Mouse (Mus musculus): ENCODE measurements around the gene Rnpep. TPM values are rescaled to one million over a fixed set of nuclear protein-coding genes. Genes with fewer than 3 reads are reported as not detected.

Rnpep gene
- polyA plus RNA-seq, 1 experiment from 2014 or later, result 57.1 TPM

DNA sequence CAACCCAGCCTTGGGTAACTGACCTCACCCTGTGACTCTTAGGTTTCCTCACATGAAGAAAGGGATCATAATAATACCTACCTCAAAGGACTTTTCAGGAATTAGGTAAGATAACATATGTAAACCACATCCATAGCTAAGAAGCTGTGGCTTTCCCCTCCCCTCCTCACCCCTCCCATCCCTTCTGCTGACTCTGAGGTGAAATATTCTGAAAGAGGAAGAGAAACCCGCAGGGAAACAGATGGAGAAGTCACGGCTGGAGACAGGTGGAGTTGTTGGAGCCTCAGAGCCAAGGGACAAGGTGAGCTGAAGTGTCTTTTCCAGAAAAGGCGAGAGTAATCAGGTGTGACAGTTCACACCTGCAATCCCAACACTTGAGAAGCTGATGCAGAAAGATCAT, 59.7 kb downstream of the Rnpep start:
- no peaks in the 10 kb centered on the region for H3K4me1 ChIP-seq (ENCODE audit: control insufficient read depth, insufficient read depth, low read length)
- no peak overlapping the region for H3K4me3 ChIP-seq (ENCODE audit: low read length)
- ATAC-seq (replicated peaks; ENCODE audit: extremely low read depth, insufficient read depth, low FRiP score), result no peak
- H3K27ac ChIP-seq (ENCODE audit: low read length), result no peak overlapping the region
- H3K9ac ChIP-seq (ENCODE audit: low read length), result no peak overlapping the region
- H3K9me3 ChIP-seq (replicated peaks; ENCODE audit: control insufficient read depth, low read length), result no peaks in the 10 kb centered on the region
- 69% methylated on average over 3 of the region's 3 CpGs for WGBS
- no peak overlapping the region for H3K4me2 ChIP-seq (ENCODE audit: low read depth, low read length)
- peaks cover 2% of the 10 kb centered on the region for H3K27me3 ChIP-seq (ENCODE audit: control insufficient read depth, insufficient read depth, low read length)
- H3K36me3 ChIP-seq (ENCODE audit: control insufficient read depth, insufficient read depth), result no peaks in the 10 kb centered on the region

DNA sequence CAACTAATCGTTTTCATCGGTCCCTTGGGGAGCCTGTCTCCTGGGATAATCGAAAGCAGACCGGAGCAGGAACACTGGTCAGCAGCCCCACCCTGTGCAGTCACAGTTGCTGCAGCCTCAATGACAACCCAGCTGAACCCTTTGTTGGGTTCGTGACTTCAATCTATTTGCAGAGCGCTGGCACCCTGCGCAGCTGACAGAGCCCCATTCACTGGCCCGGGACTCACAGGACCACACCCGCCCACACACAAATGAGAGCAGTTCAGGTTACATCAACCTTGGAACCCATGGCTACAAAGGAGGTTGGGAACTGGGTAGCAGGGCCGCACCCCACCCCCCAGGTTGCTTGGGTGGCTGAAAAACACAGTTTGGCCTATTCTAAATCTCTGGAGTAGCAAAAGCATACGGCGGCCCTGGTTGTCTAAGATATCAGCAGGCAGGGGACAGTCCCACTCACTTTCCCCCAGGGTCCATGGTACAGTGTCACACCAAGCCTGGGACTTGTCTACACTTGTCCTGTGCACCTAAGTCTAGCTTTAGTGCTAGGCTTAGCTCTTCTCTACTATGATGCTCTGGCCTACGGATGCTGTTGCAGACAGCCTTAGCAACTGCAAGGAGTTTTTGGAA, 66.2 kb downstream of the Rnpep start:
- Histone ChIP-seq H3K36me3 (ENCODE audit: control insufficient read depth, insufficient read depth) (no peaks in the 10 kb centered on the region), H3K9ac (ENCODE audit: low read length) (no peak overlapping the region), H3K4me2 (ENCODE audit: low read depth, low read length) (no peak overlapping the region), H3K9me3 (replicated peaks; ENCODE audit: control insufficient read depth, low read length) (no peaks in the 10 kb centered on the region), H3K4me3 (ENCODE audit: low read length) (no peak overlapping the region), H3K27me3 (ENCODE audit: control insufficient read depth, insufficient read depth, low read length) (no peaks in the 10 kb centered on the region), H3K27ac (ENCODE audit: low read length) (no peak overlapping the region), H3K4me1 (ENCODE audit: control insufficient read depth, insufficient read depth, low read length) (no peaks in the 10 kb centered on the region)
- ATAC-seq (replicated peaks; ENCODE audit: extremely low read depth, insufficient read depth, low FRiP score), result no peak
- WGBS, result 67% methylated on average over 13 of the region's 13 CpGs

DNA sequence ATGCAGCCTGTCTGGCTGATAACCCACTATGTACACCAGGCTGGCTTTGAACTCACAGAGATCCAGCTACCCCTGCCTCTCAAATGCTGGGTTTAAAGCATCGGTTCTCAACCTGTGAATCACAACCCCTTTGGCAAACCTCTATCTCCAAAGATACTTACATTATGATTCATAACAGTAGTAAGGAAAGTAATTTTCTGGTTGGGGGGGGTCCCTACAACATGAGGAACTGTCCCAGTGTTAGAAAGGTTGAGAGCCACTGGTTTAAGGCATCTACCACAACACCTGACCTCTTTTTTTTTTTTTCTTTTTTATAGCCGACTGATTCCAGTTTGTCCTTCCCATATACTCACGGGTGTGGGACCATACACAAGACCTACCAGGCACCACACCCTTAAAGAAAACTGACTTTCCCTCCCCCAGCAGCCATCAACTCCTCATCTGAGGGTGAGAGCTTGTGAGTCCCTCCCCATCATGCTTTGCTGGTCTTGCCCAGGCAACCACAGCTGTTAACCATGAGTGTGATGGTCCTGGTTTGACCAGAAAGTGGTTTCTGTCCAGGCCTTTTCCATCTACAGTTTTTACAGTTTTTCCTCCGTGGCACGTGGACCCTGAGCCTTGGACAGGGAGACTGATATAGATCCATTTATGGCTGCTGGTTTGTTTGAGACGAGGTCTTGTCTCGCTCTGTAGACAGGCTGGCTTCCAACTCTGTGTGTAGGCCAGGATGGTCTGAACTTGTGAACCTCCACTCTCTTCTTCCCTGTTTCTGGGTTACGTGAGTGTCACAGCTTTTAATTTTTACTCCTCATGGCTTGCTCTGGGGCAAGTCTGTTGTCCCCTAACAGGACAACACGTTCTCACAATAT, 69.9 kb downstream of the Rnpep start:
- 83% methylated on average over 9 of the region's 9 CpGs for WGBS
- Histone ChIP-seq H3K4me2 (ENCODE audit: low read depth, low read length) (no peak overlapping the region), H3K36me3 (ENCODE audit: control insufficient read depth, insufficient read depth) (no peaks in the 10 kb centered on the region), H3K9ac (ENCODE audit: low read length) (no peak overlapping the region), H3K4me3 (ENCODE audit: low read length) (no peak overlapping the region), H3K9me3 (replicated peaks; ENCODE audit: control insufficient read depth, low read length) (no peaks in the 10 kb centered on the region), H3K27ac (ENCODE audit: low read length) (no peak overlapping the region), H3K4me1 (ENCODE audit: control insufficient read depth, insufficient read depth, low read length) (no peaks in the 10 kb centered on the region), H3K27me3 (ENCODE audit: control insufficient read depth, insufficient read depth, low read length) (no peaks in the 10 kb centered on the region)
- no peak for ATAC-seq (replicated peaks; ENCODE audit: extremely low read depth, insufficient read depth, low FRiP score)

Other genes with a start within 250 kb of the Rnpep start
- 2.5 and 4.6 TPM in 2 replicates for gene Lgr6, start 178.8 kb downstream of the Rnpep start, polyA plus RNA-seq (2015; fragmentation: Nextera tagmentation; extraction: Ambion mirVana)
- 7.3 and 20.5 TPM in 2 replicates for gene Ptpn7, start 151.4 kb downstream of the Rnpep start, polyA plus RNA-seq (2015; fragmentation: Nextera tagmentation; extraction: Ambion mirVana)
- 40.2 and 43.9 TPM in 2 replicates for gene Arl8a, start 137.3 kb downstream of the Rnpep start, polyA plus RNA-seq (2015; fragmentation: Nextera tagmentation; extraction: Ambion mirVana)
- not detected in 2 replicates for gene Gpr37l1, start 116.4 kb downstream of the Rnpep start, polyA plus RNA-seq (2015; fragmentation: Nextera tagmentation; extraction: Ambion mirVana)
- 2.3 and 3.9 TPM in 2 replicates for gene Elf3, start 25.5 kb downstream of the Rnpep start, polyA plus RNA-seq (2015; fragmentation: Nextera tagmentation; extraction: Ambion mirVana)
- gene Timm17a, start 29.7 kb upstream of the Rnpep start, polyA plus RNA-seq (2015; fragmentation: Nextera tagmentation; extraction: Ambion mirVana), result 342 and 379 TPM in 2 replicates
- gene Lmod1, start 40.7 kb upstream of the Rnpep start, polyA plus RNA-seq (2015; fragmentation: Nextera tagmentation; extraction: Ambion mirVana), result 1.7 TPM in 2 replicates
- 23.5 and 24.7 TPM in 2 replicates for gene Shisa4, start 91.2 kb upstream of the Rnpep start, polyA plus RNA-seq (2015; fragmentation: Nextera tagmentation; extraction: Ambion mirVana)
- gene Ipo9, start 146.4 kb upstream of the Rnpep start, polyA plus RNA-seq (2015; fragmentation: Nextera tagmentation; extraction: Ambion mirVana), result 58.1 and 70.3 TPM in 2 replicates

All from heart, embryonic 16.5 days (tissue).